Mouse (Mus musculus): ENCODE measurements around the gene Tcp11l1.

DNA sequence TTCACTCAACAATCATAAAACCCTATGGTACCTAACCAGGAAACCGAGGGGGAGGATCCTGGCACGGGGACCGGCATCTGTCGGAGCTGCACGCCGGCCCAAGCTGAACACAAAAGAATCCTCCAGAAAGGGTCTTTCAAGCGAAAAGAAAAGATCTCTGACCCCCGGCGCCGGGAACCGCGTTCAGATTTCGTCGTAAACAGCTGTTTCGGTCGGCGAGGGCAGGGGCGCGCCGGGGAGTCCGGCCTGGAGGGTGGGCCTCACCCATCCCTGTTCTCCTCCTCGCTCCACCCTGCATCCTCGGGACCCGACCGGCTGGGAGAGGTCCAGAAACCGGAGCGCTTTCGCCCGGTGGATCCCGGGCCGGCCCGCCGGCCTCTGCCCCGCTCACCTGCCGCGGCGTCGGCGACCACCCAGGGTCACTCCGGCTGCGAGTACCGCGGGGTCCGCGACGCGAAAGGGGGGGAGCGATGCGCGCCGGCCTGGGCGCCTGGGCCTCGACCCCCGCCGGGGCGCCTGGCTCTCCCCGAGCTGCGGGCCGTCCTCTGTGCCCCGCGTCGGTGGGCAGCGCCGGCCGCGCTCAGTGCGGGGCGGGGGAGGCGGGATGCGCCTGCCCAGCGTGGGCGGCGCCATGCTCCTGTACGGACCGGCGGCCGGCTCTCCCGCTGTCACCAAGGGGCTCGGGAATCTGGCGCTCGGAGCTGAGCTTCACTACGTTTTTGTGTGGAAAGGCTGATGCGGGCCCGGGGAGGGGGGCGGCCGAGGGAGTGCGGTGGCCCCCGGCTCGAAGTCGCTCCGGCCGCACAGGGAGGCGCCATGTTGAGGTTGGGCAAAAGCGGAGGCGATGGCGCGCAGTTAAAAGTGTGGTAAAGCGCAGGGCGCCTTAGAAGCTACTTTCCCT lies at the start of gene Tcp11l1:
- TF ChIP-seq CTCF (IDR thresholded peaks at IDR 0.05; ENCODE audit: borderline replicate concordance, insufficient read depth, low read length) (no peak), POLR2A (IDR thresholded peaks at IDR 0.05; ENCODE audit: low read depth, low read length) (peak; percentile 15)
